Mouse (Mus musculus) bone marrow, adult 2 months (tissue): ENCODE measurements at regions not wholly inside any gene's neighbourhood (a gene's known extent, or its start where the extent isn't known, plus 50 kb on each side); places are given as distances from the start of the nearest gene placed in this dataset.

Source experiments
- CTCF ChIP-seq: fragments of 200-500 bp; IDR thresholded peaks from 2 replicates; pipeline ENCODE4 v1.5.1; 2011; ENCODE audit warnings: low read length, control low read depth; ENCODE audit not compliant: control insufficient read depth, insufficient read depth
- POLR2A ChIP-seq: fragments of 200-500 bp; IDR thresholded peaks from 2 replicates; pipeline ENCODE4 v1.6.1; 2011; ENCODE audit warnings: low read depth, mild to moderate bottlenecking, control low read depth, low read length, borderline replicate concordance; ENCODE audit not compliant: control insufficient read depth

DNA sequence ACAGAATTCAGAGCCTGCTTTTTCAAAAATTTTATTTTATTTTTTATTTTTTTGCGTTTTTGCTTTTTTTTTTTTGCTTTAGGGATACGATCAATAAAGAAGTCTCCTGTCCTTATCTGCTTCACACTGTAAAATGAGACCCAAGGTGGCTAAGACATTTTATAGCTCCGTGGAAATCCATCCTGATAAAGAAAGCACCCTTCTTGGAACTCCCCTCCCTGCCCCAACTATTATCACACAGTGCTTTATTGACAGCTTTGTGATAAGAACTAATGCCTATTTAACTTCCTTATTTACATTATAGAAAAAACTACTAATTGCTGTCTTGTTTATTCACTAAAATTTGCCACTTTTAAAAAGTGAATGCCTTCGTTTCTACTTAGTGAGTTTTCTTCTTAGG is 179.0 kb upstream of the Dmrta1 start:
- TF ChIP-seq POLR2A (no peak), CTCF (no peak)
